Comparison of ENCODE assay signal across 8 mouse cellular contexts in the genomic region with DNA sequence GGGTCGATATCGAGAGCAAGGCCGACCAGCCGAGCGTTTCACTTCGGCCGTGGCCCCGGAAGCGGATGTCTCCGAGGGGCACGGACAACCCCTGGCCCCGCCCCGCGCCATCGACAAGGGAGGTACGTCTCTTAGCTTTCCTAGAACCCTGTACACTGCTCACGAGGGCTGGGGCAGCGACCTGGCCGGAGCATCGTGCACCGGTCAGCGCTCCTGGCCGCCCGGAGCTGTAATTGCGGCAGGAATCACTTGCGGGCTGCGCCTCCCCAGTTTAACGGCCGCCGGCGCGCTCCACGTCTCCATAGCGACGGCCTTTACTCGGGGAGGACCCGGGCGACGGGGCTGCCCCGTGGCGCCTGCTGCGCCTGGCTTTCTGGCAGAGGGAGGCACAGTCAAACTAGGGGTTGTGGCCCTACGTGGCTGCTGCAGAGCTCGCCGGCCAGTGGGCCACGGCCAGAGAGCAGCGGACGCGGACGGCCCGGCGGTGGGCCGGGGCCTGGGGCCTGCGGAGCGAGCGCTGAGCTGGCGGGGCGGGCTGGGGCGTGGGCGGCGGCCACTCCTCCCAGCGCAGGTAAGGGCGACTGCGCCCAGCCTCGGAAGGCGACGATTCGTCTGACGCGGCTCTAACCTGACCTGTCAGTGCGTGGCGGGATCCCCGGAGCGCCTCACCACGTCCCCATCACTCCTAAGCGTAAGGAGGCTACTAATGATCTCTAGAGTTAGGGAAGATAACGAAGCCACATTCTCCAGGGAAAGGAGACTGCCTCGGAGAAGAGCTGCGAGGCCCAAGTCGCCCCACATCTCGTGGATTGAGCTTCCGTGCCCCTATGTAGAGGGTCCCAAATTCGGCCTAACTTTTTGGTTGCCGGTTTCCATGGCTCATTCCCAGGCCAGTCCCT. TPM values are rescaled to one million over a fixed set of nuclear protein-coding genes. Genes with fewer than 3 reads are reported as not detected.
DNase-seq lines count a peak whose midpoint lies in the region; ATAC-seq lines count a peak whose summit lies in the region.

A gene (plus strand): TSS at position 94 of the 899 bp plus-strand sequence.
A gene (minus strand): TSS at position 366 of the 899 bp plus-strand sequence.

- peak; percentile 90 for ATAC-seq in inflammation-experienced regulatory T-cells, adult 6 months

- H3K27me3 ChIP-seq in megakaryocyte, embryonic 14.5 days (replicated peaks): no peaks in the 10 kb centered on the region

- H3K9me3 ChIP-seq in megakaryocyte, embryonic 14.5 days: no peaks in the 10 kb centered on the region

- DNase-seq in adipocyte (ENCODE audit: low spot score): peak; percentile 71
- DNase-seq in embryo, embryonic 10.5 days (ENCODE audit: low spot score): peak; percentile 89
- peak; percentile 89 for DNase-seq in gastrocnemius, postnatal 14 days
- peak; percentile 64 to 81 for DNase-seq in left cerebral cortex, adult 9 months (ENCODE audit: low spot score in 2 of 2)
- peak; percentile 82 to 92 for DNase-seq in right cerebral cortex, adult 2 months (ENCODE audit: low spot score in 2 of 2)
- DNase-seq in urinary bladder, postnatal 10 days (ENCODE audit: low spot score): peak; percentile 47

- peak within 1 kb of the TSS; percentile 96 for H3K4me3 ChIP-seq in megakaryocyte, embryonic 14.5 days (replicated peaks)

- H3K36me3 ChIP-seq in megakaryocyte, embryonic 14.5 days (replicated peaks; ENCODE audit: low read length): peaks cover 31% of the 10 kb centered on the region

- peaks cover 67% of the 10 kb centered on the region for H3K4me1 ChIP-seq in megakaryocyte, embryonic 14.5 days

- intact Hi-C loops in gastrocnemius, postnatal 14 days (cut with DNase I; ENCODE audit: low total_unique reads): no loop called here

RNA-seq across cellular contexts. Expression of the first gene that starts in this region (rescaled TPM):
- total RNA-seq in gastrocnemius, postnatal 14 days (2021): 10 to 100 TPM; 14.1 to 15.0 TPM
- 1 to 10 TPM; 8.6 to 8.8 (median 8.7) TPM for polyA plus RNA-seq in inflammation-experienced regulatory T-cells, adult 6 months (2017; shearing (Covaris generic))
- polyA plus RNA-seq in megakaryocyte, embryonic 14.5 days (2012; ENCODE audit: insufficient read depth, low replicate concordance): 6.5 and 7.5 TPM in 2 replicates

RNA-seq across cellular contexts. Expression of the second gene that starts in this region (rescaled TPM):
- 100 to 1,000 TPM; 127 to 146 TPM for total RNA-seq in gastrocnemius, postnatal 14 days (2021)
- polyA plus RNA-seq in inflammation-experienced regulatory T-cells, adult 6 months (2017; shearing (Covaris generic)): 100 to 1,000 TPM; 297 to 353 (median 327) TPM
- 10.3 and 51.5 TPM in 2 replicates for polyA plus RNA-seq in megakaryocyte, embryonic 14.5 days (2012; ENCODE audit: insufficient read depth, low replicate concordance)

Comparison
In these comparisons a context has a peak if more than half of its experiments do, and no peak if none do; other contexts are left out.
1. Peak in every context shown above with its lines: DNase-seq, ATAC-seq and H3K4me3 ChIP-seq.